ENCODE assay signal across 30 mouse cellular contexts in the genomic region with DNA sequence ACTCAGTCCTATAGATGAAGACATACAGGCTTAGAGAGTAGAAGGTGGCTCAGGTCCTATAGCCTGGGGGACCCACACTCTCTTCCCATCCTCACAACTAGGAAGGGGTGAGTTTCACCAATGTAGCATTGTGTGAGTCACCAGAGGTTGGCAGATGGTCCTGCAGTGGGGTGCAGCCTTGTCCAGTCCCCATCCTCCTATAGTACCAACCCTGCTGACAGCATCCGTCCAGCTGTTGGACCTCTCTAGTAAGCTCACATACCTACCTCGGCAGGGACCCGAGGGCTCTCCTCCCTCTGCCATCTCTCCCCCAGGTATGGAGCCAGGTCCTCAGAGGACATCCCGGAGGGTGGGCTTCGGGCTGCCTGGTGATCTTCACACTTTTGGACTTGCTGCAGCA. TPM values are rescaled to one million over a fixed set of nuclear protein-coding genes. Genes with fewer than 3 reads are reported as not detected.
DNase-seq lines count a peak whose midpoint lies in the region; ATAC-seq and TF ChIP-seq lines count a peak whose summit lies in the region.
"Had no signal": no experiment of that assay in that cellular context is flagged by ENCODE, and none has a peak within 500 bp of the region (broad histone marks: within the 10 kb centered on the region; RNA-seq: fewer than 3 reads in every experiment).

No protein-coding gene starts in this region.

- 0 out of 2 replicates have a peak, but pooled peaks have one; percentile 13 for ATAC-seq in forebrain, embryonic 15.5 days (replicated peaks)
- ATAC-seq in forebrain, embryonic 16.5 days, result no peak
- no peak for ATAC-seq in heart, embryonic 12.5 days (ENCODE audit: insufficient number of reproducible peaks, low FRiP score)
- no peak for ATAC-seq in heart, embryonic 16.5 days (replicated peaks; ENCODE audit: extremely low read depth, insufficient read depth, low FRiP score)
- ATAC-seq: hindbrain, postnatal 0 days; inflammation-experienced regulatory T-cells, adult 6 months; intestine, embryonic 16.5 days had no signal

- WGBS in forebrain, embryonic 15.5 days, result 87% methylated on average over 5 of the region's 5 CpGs
- WGBS in forebrain, embryonic 16.5 days, result 93% methylated on average over 5 of the region's 5 CpGs
- 74% methylated on average over 5 of the region's 5 CpGs for WGBS in heart, embryonic 12.5 days
- WGBS in heart, embryonic 16.5 days, result 80% methylated on average over 5 of the region's 5 CpGs

- no peaks in the 10 kb centered on the region for H3K79me2 ChIP-seq in C2C12 (ENCODE audit: control insufficient read depth, insufficient read depth)

- H3K27me3 ChIP-seq in forebrain, embryonic 15.5 days, result no peaks in the 10 kb centered on the region
- H3K27me3 ChIP-seq in forebrain, embryonic 16.5 days (replicated peaks; ENCODE audit: control insufficient read depth, insufficient read depth, low read length), result no peaks in the 10 kb centered on the region
- peaks cover 25% of the 10 kb centered on the region; the same call in 1 of the 2 replicates for H3K27me3 ChIP-seq in heart, embryonic 12.5 days (replicated peaks)
- H3K27me3 ChIP-seq in heart, embryonic 16.5 days (ENCODE audit: control insufficient read depth, insufficient read depth, low read length), result no peaks in the 10 kb centered on the region; the same call in 1 of the 2 replicates
- no peaks in the 10 kb centered on the region for H3K27me3 ChIP-seq in C2C12 (ENCODE audit: control insufficient read depth, insufficient read depth, insufficient read length)

- H3K27ac ChIP-seq in forebrain, embryonic 15.5 days (replicated peaks), result no peak overlapping the region
- no peak overlapping the region for H3K27ac ChIP-seq in forebrain, embryonic 16.5 days (ENCODE audit: low read length)
- H3K27ac ChIP-seq in heart, embryonic 12.5 days (ENCODE audit: poor library complexity, severe bottlenecking), result peak overlapping the region; percentile 84
- H3K27ac ChIP-seq in heart, embryonic 16.5 days (ENCODE audit: low read length), result peak overlapping the region; percentile 92
- H3K27ac ChIP-seq: embryonic facial prominence, embryonic 10.5 days; embryonic facial prominence, embryonic 13.5 days; forebrain, embryonic 12.5 days; gastrocnemius, adult 2 months; hindbrain, embryonic 14.5 days; hindbrain, postnatal 0 days had no signal

- no peak for TF ChIP-seq CTCF in C2C12 (IDR thresholded peaks at IDR 0.05; ENCODE audit: control insufficient read depth, insufficient read depth, insufficient read length)

- DNase-seq in heart, postnatal 10 days, result no peak
- DNase-seq in heart, adult 11 months, result no peak
- DNase-seq in right cerebral cortex, postnatal 4 days, result no peak
- DNase-seq: adrenal gland, adult 8-10 months; adrenal gland, postnatal 25 days; cerebellum, adult 11-12 months; cerebellum, adult 8-10 months; cerebellum, postnatal 10 days; cerebellum, postnatal 36 days; embryo, embryonic 11 days; gastrocnemius, adult 2 months; gastrocnemius, postnatal 14 days; heart, postnatal 36 days; kidney, adult 18-20 months; kidney, adult 9 months had no signal

- H3K9ac ChIP-seq in forebrain, embryonic 15.5 days (replicated peaks), result no peak overlapping the region
- H3K9ac ChIP-seq in forebrain, embryonic 16.5 days (replicated peaks; ENCODE audit: low read depth, low read length), result no peak overlapping the region
- H3K9ac ChIP-seq in heart, embryonic 12.5 days, result no peak overlapping the region
- peak overlapping the region; percentile 27; the same call in 1 of the 2 replicates for H3K9ac ChIP-seq in heart, embryonic 16.5 days (ENCODE audit: low read length)
- H3K9ac ChIP-seq: embryonic facial prominence, embryonic 13.5 days; forebrain, embryonic 12.5 days; forebrain, postnatal 0 days; hindbrain, embryonic 14.5 days had no signal

- H3K36me3 ChIP-seq in forebrain, embryonic 15.5 days, result no peaks in the 10 kb centered on the region
- no peaks in the 10 kb centered on the region for H3K36me3 ChIP-seq in forebrain, embryonic 16.5 days (ENCODE audit: control insufficient read depth, insufficient read depth)
- H3K36me3 ChIP-seq in heart, embryonic 12.5 days, result no peaks in the 10 kb centered on the region
- H3K36me3 ChIP-seq in heart, embryonic 16.5 days (ENCODE audit: control insufficient read depth, insufficient read depth), result no peaks in the 10 kb centered on the region
- H3K36me3 ChIP-seq in C2C12 (ENCODE audit: control insufficient read depth, insufficient read depth), result no peaks in the 10 kb centered on the region
- H3K36me3 ChIP-seq: embryonic facial prominence, embryonic 10.5 days; embryonic facial prominence, embryonic 13.5 days; forebrain, embryonic 12.5 days; G1E had no signal

- peaks cover 15% of the 10 kb centered on the region for H3K4me1 ChIP-seq in forebrain, embryonic 15.5 days
- peaks cover 16% of the 10 kb centered on the region for H3K4me1 ChIP-seq in forebrain, embryonic 16.5 days (replicated peaks; ENCODE audit: control insufficient read depth, insufficient read depth, low read length)
- peaks cover 55% of the 10 kb centered on the region for H3K4me1 ChIP-seq in heart, embryonic 12.5 days (replicated peaks)
- H3K4me1 ChIP-seq in heart, embryonic 16.5 days (ENCODE audit: control insufficient read depth, insufficient read depth, low read length), result peaks cover 38% of the 10 kb centered on the region

- H3K9me3 ChIP-seq in forebrain, embryonic 15.5 days, result no peaks in the 10 kb centered on the region
- no peaks in the 10 kb centered on the region for H3K9me3 ChIP-seq in forebrain, embryonic 16.5 days (ENCODE audit: control insufficient read depth, low read length)
- no peaks in the 10 kb centered on the region for H3K9me3 ChIP-seq in heart, embryonic 12.5 days (replicated peaks)
- H3K9me3 ChIP-seq in heart, embryonic 16.5 days (replicated peaks; ENCODE audit: control insufficient read depth, low read length), result no peaks in the 10 kb centered on the region
- H3K9me3 ChIP-seq: embryonic facial prominence, embryonic 10.5 days; embryonic facial prominence, embryonic 13.5 days; forebrain, embryonic 12.5 days had no signal

- H3K79me3 ChIP-seq in C2C12 (ENCODE audit: low read depth), result no peaks in the 10 kb centered on the region

- H3K4me3 ChIP-seq in forebrain, embryonic 15.5 days, result no peak overlapping the region
- no peak overlapping the region for H3K4me3 ChIP-seq in forebrain, embryonic 16.5 days (replicated peaks; ENCODE audit: low read length)
- no peak overlapping the region for H3K4me3 ChIP-seq in heart, embryonic 12.5 days
- H3K4me3 ChIP-seq in heart, embryonic 16.5 days (ENCODE audit: low read length), result no peak overlapping the region
- no peak overlapping the region for H3K4me3 ChIP-seq in C2C12 (ENCODE audit: insufficient read depth, poor library complexity, severe bottlenecking)
- H3K4me3 ChIP-seq: embryonic facial prominence, embryonic 10.5 days; embryonic facial prominence, embryonic 13.5 days; erythroblast, embryonic 14.5 days; forebrain, embryonic 12.5 days; gastrocnemius, adult 2 months had no signal

- no peak overlapping the region for H3K4me2 ChIP-seq in forebrain, embryonic 15.5 days (replicated peaks)
- no peak overlapping the region for H3K4me2 ChIP-seq in forebrain, embryonic 16.5 days (ENCODE audit: low read length)
- H3K4me2 ChIP-seq in heart, embryonic 12.5 days, result no peak overlapping the region
- no peak overlapping the region for H3K4me2 ChIP-seq in heart, embryonic 16.5 days (ENCODE audit: low read depth, low read length)
- H3K4me2 ChIP-seq: embryonic facial prominence, embryonic 13.5 days; forebrain, embryonic 12.5 days; hindbrain, embryonic 14.5 days had no signal

- no peak overlapping the region for H3ac ChIP-seq in C2C12 (ENCODE audit: control insufficient read depth, insufficient read length, low read depth)

- intact Hi-C loops in heart, postnatal 10 days (cut with DNase I), result no loop called here

TF ChIP-seq in C2C12, 6 proteins besides CTCF, POLR2A, EP300 and RAD21:
- no peak for TF ChIP-seq FOSL1 (IDR thresholded peaks at IDR 0.05; ENCODE audit: insufficient read depth, low read length, poor library complexity, severe bottlenecking)
- TF ChIP-seq MYOD1 (IDR thresholded peaks at IDR 0.05; ENCODE audit: control insufficient read depth, insufficient read length, low read depth), result peak; percentile 64
- TF ChIP-seq USF1 (IDR thresholded peaks at IDR 0.05; ENCODE audit: low read depth), result no peak
- no peak for TF ChIP-seq MYOG (IDR thresholded peaks at IDR 0.05; ENCODE audit: control insufficient read depth, extremely low read depth, insufficient read length)
- TF ChIP-seq MAX (IDR thresholded peaks at IDR 0.05), result no peak

RNA-seq across cellular contexts. Expression of gene Scn5a, which starts 54.7 kb away (rescaled TPM):
- 0.79 TPM in 2 replicates for polyA plus RNA-seq in forebrain, embryonic 15.5 days (2015; fragmentation: Nextera tagmentation; extraction: Ambion mirVana)
- 0.82 and 1.4 TPM in 2 replicates for polyA plus RNA-seq in forebrain, embryonic 16.5 days (2015; fragmentation: Nextera tagmentation; extraction: Ambion mirVana)
- 15.9 and 18.9 TPM in 2 replicates for polyA plus RNA-seq in heart, embryonic 12.5 days (2016; fragmentation: Nextera tagmentation; extraction: Ambion mirVana)
- 100 to 1,000 TPM; 124 to 128 TPM for total RNA-seq in heart, postnatal 10 days (2021)
- 7.5 and 9.0 TPM in 2 replicates for polyA plus RNA-seq in heart, embryonic 16.5 days (2015; fragmentation: Nextera tagmentation; extraction: Ambion mirVana)
- 13.6 TPM for polyA plus RNA-seq in C2C12 (2012; fragmentation: generic; extraction: Trizol)
- polyA plus RNA-seq: erythroblast, embryonic 14.5 days; G1E; inflammation-experienced regulatory T-cells, adult 6 months had no signal

Comparison
In these comparisons a context has a peak if more than half of its experiments do, and no peak if none do; other contexts are left out.
1. H3K27ac ChIP-seq: peak in heart, embryonic 12.5 days (single experiment) and heart, embryonic 16.5 days (single experiment); none in forebrain, embryonic 15.5 days (single experiment) and forebrain, embryonic 16.5 days (single experiment).